1 mouse cellular context compared by ENCODE assay signal in the genomic region with DNA sequence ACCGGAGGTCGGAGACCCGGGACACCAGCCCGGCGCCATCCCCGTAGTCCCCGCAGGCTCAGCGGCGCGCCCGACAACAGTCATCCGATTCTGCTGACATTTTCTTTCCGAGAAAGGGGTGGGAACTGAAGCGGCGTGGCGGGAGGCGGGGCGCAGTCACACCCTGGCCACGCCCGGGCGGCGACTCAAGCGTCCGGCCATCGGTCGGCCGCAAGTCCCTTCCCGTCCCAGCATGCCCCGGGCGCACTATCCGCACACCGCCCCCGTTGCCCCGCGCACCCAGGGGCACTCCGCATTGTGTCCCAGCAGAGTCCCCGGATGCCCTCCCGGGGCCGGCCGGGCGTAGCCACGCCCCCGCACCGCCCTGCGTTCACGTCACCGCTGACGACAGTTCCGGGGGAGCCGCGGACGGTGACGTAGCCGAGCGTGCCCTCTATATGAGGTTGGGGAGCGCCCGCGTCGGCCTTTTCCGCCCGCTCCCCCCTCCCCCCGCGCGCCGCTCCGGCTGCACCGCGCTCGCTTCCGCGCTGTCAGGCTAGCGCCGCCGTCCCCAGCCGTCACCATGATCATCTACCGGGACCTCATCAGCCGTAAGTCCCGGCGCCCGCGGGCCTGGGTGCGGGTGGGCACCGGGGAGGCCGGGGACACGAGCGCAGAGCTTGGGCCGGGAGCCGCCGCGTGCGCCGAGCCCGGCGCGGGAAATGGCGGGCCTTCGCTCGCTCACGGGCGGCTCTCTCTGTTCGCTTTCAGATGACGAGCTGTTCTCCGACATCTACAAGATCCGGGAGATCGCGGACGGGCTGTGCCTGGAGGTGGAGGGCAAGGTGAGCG.
A peak's percentile ranks its signal among the peaks of the same experiment; 100 is the strongest.
TF ChIP-seq lines count a peak whose summit lies in the region.

A gene (plus strand): TSS at position 227 of the 831 bp plus-strand sequence.

TF ChIP-seq in CH12.LX, 34 proteins besides CTCF, POLR2A, EP300 and RAD21 (continued from another document):
- TF ChIP-seq HCFC1 (IDR thresholded peaks at IDR 0.05; ENCODE audit: low read depth, low read length) (peak; percentile 78), SIN3A (IDR thresholded peaks at IDR 0.05; ENCODE audit: low read length) (no peak; the same call in none of the 2 replicates), MAX (IDR thresholded peaks at IDR 0.05; ENCODE audit: low read length) (peak; percentile 68; the same call in 1 of the 2 replicates), NELFE (IDR thresholded peaks at IDR 0.05; ENCODE audit: low read depth, low read length) (peak; percentile 88), E2F4 (IDR thresholded peaks at IDR 0.05; ENCODE audit: insufficient replicate concordance, low read depth, low read length) (no peak), JUND (conservative IDR thresholded peaks at IDR 0.05; ENCODE audit: low read depth, low read length) (no peak), MXI1 (IDR thresholded peaks at IDR 0.05; ENCODE audit: low read depth, low read length) (peak; percentile 53), ELF1 (IDR thresholded peaks at IDR 0.05; ENCODE audit: low read depth, low read length) (peak; percentile 79), MEF2A (IDR thresholded peaks at IDR 0.05; ENCODE audit: borderline replicate concordance, low read depth, low read length) (peak; percentile 50), GABPA (IDR thresholded peaks at IDR 0.05; ENCODE audit: insufficient replicate concordance, low read depth, low read length) (no peak), SMC3 (IDR thresholded peaks at IDR 0.05; ENCODE audit: low read depth, low read length) (no peak), IRF4 (IDR thresholded peaks at IDR 0.05; ENCODE audit: low read depth, low read length) (no peak), RCOR1 (conservative IDR thresholded peaks at IDR 0.05; ENCODE audit: low read depth, low read length) (no peak), ZC3H11A (IDR thresholded peaks at IDR 0.05; ENCODE audit: low read depth, low read length) (no peak), MAZ (IDR thresholded peaks at IDR 0.05; ENCODE audit: low read depth, low read length) (peak; percentile 66), JUN (IDR thresholded peaks at IDR 0.05; ENCODE audit: insufficient read depth, low read depth, low read length) (no peak), ZNF384 (IDR thresholded peaks at IDR 0.05; ENCODE audit: low read depth, low read length) (no peak), TCF12 (IDR thresholded peaks at IDR 0.05; ENCODE audit: low read depth, low read length) (peak; percentile 68), BHLHE40 (IDR thresholded peaks at IDR 0.05; ENCODE audit: low read depth, low read length) (peak; percentile 33), ETS1 (conservative IDR thresholded peaks at IDR 0.05; ENCODE audit: low read depth, low read length) (peak; percentile 66), MYC (IDR thresholded peaks at IDR 0.05; ENCODE audit: low read depth, low read length) (no peak; the same call in 1 of the 2 replicates)
TF ChIP-seq in CH12.LX: peak in this region for 17.
